Comparison of ENCODE assay signal across 8 mouse cellular contexts in the genomic region with DNA sequence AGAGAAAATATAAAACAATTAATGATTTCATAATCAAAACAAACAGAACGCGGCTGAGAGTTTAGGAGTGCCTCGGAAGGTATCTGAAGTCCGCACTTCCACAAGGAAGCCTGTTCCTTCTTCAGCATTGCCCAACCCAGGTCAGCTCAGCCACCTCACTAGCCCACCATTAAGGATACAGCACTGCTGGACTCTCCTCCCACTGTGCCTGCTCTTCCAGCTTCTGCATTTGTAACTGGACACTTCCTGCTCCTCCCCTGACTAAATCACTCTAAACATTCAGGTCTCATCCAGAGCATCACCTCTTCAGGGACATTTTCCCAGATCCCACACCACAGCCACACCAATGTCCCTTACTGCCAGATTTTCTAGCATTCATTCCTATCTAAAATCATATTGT. TPM values are rescaled to one million over a fixed set of nuclear protein-coding genes. Genes with fewer than 3 reads are reported as not detected.
DNase-seq lines count a peak whose midpoint lies in the region; ATAC-seq and TF ChIP-seq lines count a peak whose summit lies in the region.

No protein-coding gene starts in this region.

- no peak for TF ChIP-seq POLR2A in small intestine, adult 2 months (IDR thresholded peaks at IDR 0.05; ENCODE audit: low read depth, low read length)

- no peak for ATAC-seq in hindbrain, embryonic 13.5 days (ENCODE audit: low FRiP score)

- no peak for TF ChIP-seq CTCF in small intestine, adult 2 months (IDR thresholded peaks at IDR 0.05; ENCODE audit: extremely low read depth, insufficient read length, insufficient replicate concordance, low read depth, low read length)

- 68% methylated on average over 4 of the region's 4 CpGs for WGBS in hindbrain, embryonic 13.5 days
- WGBS in small intestine, adult 2 months: 3% methylated on average over 4 of the region's 4 CpGs

- no peaks in the 10 kb centered on the region for H3K36me3 ChIP-seq in hindbrain, embryonic 13.5 days
- H3K36me3 ChIP-seq in small intestine, adult 2 months (ENCODE audit: control insufficient read depth, insufficient read depth, low read length): no peaks in the 10 kb centered on the region

- no peaks in the 10 kb centered on the region for H3K9me3 ChIP-seq in hindbrain, embryonic 13.5 days

- peak; percentile 42 for DNase-seq in cerebellum, adult 9-11 months
- no peak for DNase-seq in cerebellum, postnatal 10 days
- peak; percentile 60 to 81 for DNase-seq in lung, adult 18-20 months
- DNase-seq in layer of hippocampus, postnatal 36 days: no peak
- DNase-seq in frontal cortex, adult 2 months (ENCODE audit: extremely low spot score in 1 of 2, low spot score in 1 of 2): no peak

- H3K27me3 ChIP-seq in hindbrain, embryonic 13.5 days: no peaks in the 10 kb centered on the region
- H3K27me3 ChIP-seq in small intestine, adult 2 months (ENCODE audit: control insufficient read depth, insufficient read depth, low read length): no peaks in the 10 kb centered on the region

- H3K4me2 ChIP-seq in hindbrain, embryonic 13.5 days: peak overlapping the region; percentile 73

- H3K4me3 ChIP-seq in brown adipose tissue, adult 24 weeks (ENCODE audit: insufficient read depth, low read depth, low read length): 0 out of 2 replicates have a peak overlapping the region, but pooled peaks have one; percentile 28
- H3K4me3 ChIP-seq in hindbrain, embryonic 13.5 days: peak overlapping the region; percentile 84
- H3K4me3 ChIP-seq in small intestine, adult 2 months (ENCODE audit: low read depth, low read length): peak overlapping the region; percentile 12; the same call in 1 of the 2 replicates

- no peak overlapping the region for H3K27ac ChIP-seq in brown adipose tissue, adult 24 weeks (replicated peaks; ENCODE audit: low read depth, low read length)
- H3K27ac ChIP-seq in hindbrain, embryonic 13.5 days: no peak overlapping the region
- peak overlapping the region; percentile 42; the same call in 1 of the 2 replicates for H3K27ac ChIP-seq in small intestine, adult 2 months (ENCODE audit: insufficient read depth, low read depth, low read length)

- H3K4me1 ChIP-seq in brown adipose tissue, adult 24 weeks (ENCODE audit: control insufficient read depth, insufficient read depth, insufficient read length, low read length): peaks cover 3% of the 10 kb centered on the region
- H3K4me1 ChIP-seq in hindbrain, embryonic 13.5 days (replicated peaks): peaks cover 33% of the 10 kb centered on the region
- H3K4me1 ChIP-seq in small intestine, adult 2 months (ENCODE audit: control insufficient read depth, insufficient read depth, insufficient read length, low read length): peaks cover 18% of the 10 kb centered on the region; the same call in 1 of the 2 replicates

- peak overlapping the region; percentile 65 for H3K9ac ChIP-seq in hindbrain, embryonic 13.5 days

RNA-seq across cellular contexts. Expression of gene Stard3nl, which starts 1.4 kb away (rescaled TPM):
- 17.2 and 23.4 TPM in 2 replicates for polyA plus RNA-seq in brown adipose tissue, adult 24 weeks (2012; ENCODE audit: insufficient read depth, insufficient read length, missing spikeins)
- polyA plus RNA-seq in hindbrain, embryonic 13.5 days (2015; fragmentation: Nextera tagmentation; extraction: Ambion mirVana): 197 and 198 TPM in 2 replicates
- 4.1 and 9.4 TPM in 2 replicates for polyA plus RNA-seq in small intestine, adult 2 months (2012; rRNA removed)
- 10 to 100 TPM; 67.4 to 68.9 TPM for total RNA-seq in layer of hippocampus, postnatal 36 days (2021)
- 85.3 and 89.5 TPM in 2 replicates for polyA plus RNA-seq in frontal cortex, adult 2 months (2012; rRNA removed)

Comparison
In these comparisons a context has a peak if more than half of its experiments do, and no peak if none do; other contexts are left out.
1. DNase-seq: peak in cerebellum, adult 9-11 months (single experiment) and lung, adult 18-20 months (2 of 2); none in cerebellum, postnatal 10 days (0 of 2), layer of hippocampus, postnatal 36 days (0 of 2) and frontal cortex, adult 2 months (0 of 2).
2. H3K4me3 ChIP-seq: peak in every context shown above with its lines; median percentile 84 in hindbrain, embryonic 13.5 days; 28 in brown adipose tissue, adult 24 weeks; 12 in small intestine, adult 2 months.